Mouse (Mus musculus) limb, embryonic 10.5 days (tissue): ENCODE measurements around the gene Nectin2. TPM values are rescaled to one million over a fixed set of nuclear protein-coding genes. Genes with fewer than 3 reads are reported as not detected.
A peak's percentile ranks its signal among the peaks of the same experiment; 100 is the strongest.
"Not testable (repeated sequence)": the region's sequence is repeated elsewhere in the genome, so short reads cannot be mapped to it uniquely, and the experiment has no call there.

ENCODE experiments used
- DNase-seq: peaks from one replicate; pipeline ENCODE4 v3.0.0-alpha.2; 2017; ENCODE audit warnings: low spot score
- H3K27ac ChIP-seq: fragments of 300-500 bp; sonication (generic); 2 replicates; pipeline ENCODE4 v1.5.1; 2016; ENCODE audit warnings: mild to moderate bottlenecking
- H3K27me3 ChIP-seq: fragments of 300-500 bp; sonication (generic); 2 replicates; pipeline ENCODE4 v1.6.1; 2016; ENCODE audit warnings: low read depth, mild to moderate bottlenecking; ENCODE audit not compliant: poor library complexity, severe bottlenecking
- H3K36me3 ChIP-seq: fragments of 300-500 bp; sonication (generic); 2 replicates; pipeline ENCODE4 v1.6.1; 2016; ENCODE audit warnings: mild to moderate bottlenecking, moderate library complexity
- H3K4me1 ChIP-seq: fragments of 300-500 bp; sonication (generic); 2 replicates; pipeline ENCODE4 v1.6.1; 2016
- H3K4me3 ChIP-seq: fragments of 300-500 bp; sonication (generic); 2 replicates; pipeline ENCODE4 v1.5.1; 2016; ENCODE audit warnings: mild to moderate bottlenecking, moderate library complexity
- H3K9me3 ChIP-seq: fragments of 300-500 bp; sonication (generic); replicated peaks from 2 replicates; pipeline ENCODE4 v1.6.1; 2016; ENCODE audit warnings: mild to moderate bottlenecking
- WGBS: fragments of 180-500 bp; shearing (Covaris S2); methylation state at CpG from one replicate; pipeline ENCODE4 v1.1.7; 2016; 5-methylcytosine and 5-hydroxymethylcytosine counted together
- polyA plus RNA-seq: library from polyadenylated mRNA; unstranded; fragments of >200 nt; fragmentation: Nextera tagmentation; extraction: Ambion mirVana; gene quantifications from 2 replicates; pipeline ENCODE4 v1.2.1, GENCODE M21; 2016

The Nectin2 gene
- 78.1 and 87.9 TPM in 2 replicates for polyA plus RNA-seq

DNA sequence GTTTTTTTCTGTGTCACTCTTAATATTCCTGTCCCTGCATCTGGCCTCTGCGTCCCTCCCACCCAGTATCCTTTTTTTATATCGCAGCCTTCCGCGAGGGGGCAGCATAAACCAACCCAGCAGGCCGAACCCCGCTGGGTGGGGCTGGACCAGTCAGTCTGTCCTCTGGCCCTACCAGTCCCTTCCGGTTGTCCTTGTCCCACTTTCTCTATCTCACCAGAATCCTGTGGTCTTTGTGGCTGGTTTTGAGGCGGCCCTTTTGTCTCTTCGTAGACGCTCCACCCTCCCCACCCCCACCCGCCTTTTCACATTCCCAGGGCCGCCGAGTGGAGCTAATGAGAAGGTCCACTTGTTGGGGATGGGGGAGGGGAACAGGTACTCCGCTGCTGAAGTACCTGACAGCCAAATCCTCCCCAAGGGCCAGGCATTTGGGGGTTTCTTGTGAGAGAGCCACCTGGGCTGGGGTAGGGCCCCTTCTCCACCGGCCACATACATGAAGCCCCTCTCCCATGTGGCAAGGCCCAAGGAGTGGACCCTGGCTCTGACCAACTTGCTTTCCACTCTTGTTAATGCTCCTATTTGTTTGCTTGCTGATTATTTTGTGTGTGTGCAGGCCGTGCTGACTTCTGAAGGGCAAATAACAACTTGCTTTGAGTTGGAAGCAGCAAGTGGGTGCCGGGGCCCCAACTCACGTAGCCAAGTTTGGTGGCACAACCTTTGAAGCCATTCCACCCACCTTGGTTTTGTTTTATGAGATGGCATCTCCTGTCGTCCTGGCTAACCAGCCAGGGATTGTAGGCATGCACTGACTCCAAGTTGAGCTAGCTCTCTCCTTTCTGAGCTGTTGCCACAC, at the start of gene Nectin2:
Nectin2 (minus strand) TSS at position 267 of the 853 bp plus-strand sequence.
- no peaks in the 10 kb centered on the region for H3K27me3 ChIP-seq
- 18% methylated on average over 19 of the region's 19 CpGs for WGBS
- H3K4me3 ChIP-seq: peak within 1 kb of the TSS; percentile 84
- peaks cover 42% of the 10 kb centered on the region for H3K4me1 ChIP-seq
- H3K36me3 ChIP-seq: 0 out of 2 replicates have a peak, but pooled peaks cover 2% of the 10 kb centered on the region
- peak within 1 kb of the TSS; percentile 93 for H3K27ac ChIP-seq
- peak; percentile 91 for DNase-seq
- H3K9me3 ChIP-seq: no peaks in the 10 kb centered on the region

DNA sequence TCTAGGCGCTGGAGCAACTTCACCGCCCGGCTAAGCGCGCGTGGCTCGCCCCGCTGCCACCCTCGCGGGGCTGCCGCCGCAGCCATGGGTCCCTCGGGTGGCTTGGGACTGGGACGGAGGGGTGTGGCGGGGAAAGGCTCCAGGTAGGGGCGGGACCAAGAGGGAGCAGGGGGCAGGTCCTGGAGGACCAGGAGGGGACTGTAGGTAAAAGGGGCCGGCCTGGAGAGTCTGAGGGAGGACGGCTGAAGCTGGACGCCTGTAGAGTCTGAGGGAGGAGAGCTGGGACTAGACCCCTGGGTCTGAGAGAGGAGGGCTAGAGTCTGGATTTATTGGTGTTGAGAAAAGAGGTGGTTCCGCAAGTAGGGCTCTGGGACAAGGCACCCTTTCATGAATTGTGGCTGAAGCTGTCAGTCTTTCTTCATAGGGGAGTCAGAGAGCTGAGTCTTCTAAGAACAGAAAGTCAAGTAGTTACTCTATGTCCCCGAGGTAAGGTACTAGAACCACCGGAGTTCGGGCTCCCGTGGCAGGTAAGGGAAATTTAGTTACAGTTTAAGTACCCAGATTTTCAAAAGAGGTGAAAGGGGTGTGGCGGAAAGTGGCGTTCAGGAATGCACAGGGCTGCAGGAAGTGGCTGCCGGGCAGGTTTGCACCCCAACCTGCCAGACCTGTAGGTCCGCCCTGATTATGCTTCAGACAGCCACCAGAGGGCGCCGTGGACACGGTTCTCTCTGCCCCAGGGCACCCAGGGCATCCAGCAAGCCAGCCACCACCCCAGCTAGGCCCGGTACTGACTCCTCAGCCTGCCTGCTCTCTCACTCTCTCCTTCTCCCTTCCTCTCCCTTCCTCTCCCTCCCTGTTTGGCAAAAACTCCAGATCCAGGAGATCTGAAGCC, 46.7 kb upstream of the Nectin2 start, which contains the start of gene Cblc:
Cblc (minus strand) TSS at position 113 of the 892 bp plus-strand sequence.
- Histone ChIP-seq H3K4me3 (peak within 1 kb of the TSS; percentile 21), H3K27ac (no peak within 1 kb of the TSS), H3K27me3 (peaks cover 34% of the 10 kb centered on the region), H3K4me1 (0 out of 2 replicates have a peak, but pooled peaks cover 5% of the 10 kb centered on the region), H3K36me3 (no peaks in the 10 kb centered on the region), H3K9me3 (no peaks in the 10 kb centered on the region)
- WGBS: 3% methylated on average over 32 of the region's 32 CpGs
- DNase-seq: peak; percentile 88

DNA sequence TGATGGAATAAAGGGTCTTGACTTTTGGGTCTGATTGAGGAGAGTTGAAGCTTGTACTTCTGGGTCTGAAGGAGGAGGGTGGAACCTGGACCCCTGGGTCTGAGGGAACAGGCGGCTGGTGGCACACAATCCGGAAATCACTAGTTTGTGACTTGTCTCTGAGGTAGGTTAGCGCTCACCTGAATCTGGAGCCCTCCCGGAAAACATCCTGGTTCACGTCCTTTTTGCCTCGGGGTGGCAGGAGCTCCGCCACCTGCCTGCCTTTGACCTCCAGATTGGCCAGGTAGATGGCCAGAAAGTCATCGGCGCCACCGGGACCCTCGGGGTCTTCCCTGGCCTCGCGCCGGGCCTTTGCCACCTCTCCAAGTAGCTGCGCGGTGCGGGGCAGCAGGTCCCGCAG, 46.0 kb upstream of the Nectin2 start:
- Histone ChIP-seq H3K36me3 (no peaks in the 10 kb centered on the region), H3K4me3 (peak overlapping the region; percentile 21), H3K9me3 (no peaks in the 10 kb centered on the region), H3K27ac (no peak overlapping the region), H3K4me1 (0 out of 2 replicates have a peak, but pooled peaks cover 5% of the 10 kb centered on the region), H3K27me3 (peaks cover 34% of the 10 kb centered on the region)
- DNase-seq: no peak
- 10% methylated on average over 18 of the region's 18 CpGs for WGBS

DNA sequence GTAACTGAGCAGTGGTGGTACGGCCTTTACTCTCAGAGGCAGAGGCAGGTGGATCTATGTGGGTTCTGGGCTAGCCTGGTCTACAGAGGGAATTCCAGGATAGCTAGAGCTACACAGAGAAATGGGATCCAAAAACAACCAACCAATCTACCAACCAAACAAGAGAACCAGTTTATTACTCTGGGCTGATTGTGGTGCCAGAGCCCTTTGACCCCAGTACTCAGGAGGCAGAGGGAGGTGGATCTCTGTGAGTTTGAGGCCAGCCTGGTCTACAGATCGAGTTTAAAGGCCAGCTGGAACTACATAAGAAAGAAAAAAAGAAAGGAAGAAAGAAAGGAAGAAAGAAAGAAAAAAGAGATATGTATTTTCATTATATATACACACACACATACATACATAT, 45.0 kb upstream of the Nectin2 start:
- DNase-seq: no peak
- Histone ChIP-seq H3K9me3 (no peaks in the 10 kb centered on the region), H3K36me3 (no peaks in the 10 kb centered on the region), H3K4me3 (no peak overlapping the region), H3K4me1 (0 out of 2 replicates have a peak, but pooled peaks cover 5% of the 10 kb centered on the region), H3K27me3 (peaks cover 42% of the 10 kb centered on the region), H3K27ac (no peak overlapping the region)
- 61% methylated on average over 2 of the region's 2 CpGs for WGBS

DNA sequence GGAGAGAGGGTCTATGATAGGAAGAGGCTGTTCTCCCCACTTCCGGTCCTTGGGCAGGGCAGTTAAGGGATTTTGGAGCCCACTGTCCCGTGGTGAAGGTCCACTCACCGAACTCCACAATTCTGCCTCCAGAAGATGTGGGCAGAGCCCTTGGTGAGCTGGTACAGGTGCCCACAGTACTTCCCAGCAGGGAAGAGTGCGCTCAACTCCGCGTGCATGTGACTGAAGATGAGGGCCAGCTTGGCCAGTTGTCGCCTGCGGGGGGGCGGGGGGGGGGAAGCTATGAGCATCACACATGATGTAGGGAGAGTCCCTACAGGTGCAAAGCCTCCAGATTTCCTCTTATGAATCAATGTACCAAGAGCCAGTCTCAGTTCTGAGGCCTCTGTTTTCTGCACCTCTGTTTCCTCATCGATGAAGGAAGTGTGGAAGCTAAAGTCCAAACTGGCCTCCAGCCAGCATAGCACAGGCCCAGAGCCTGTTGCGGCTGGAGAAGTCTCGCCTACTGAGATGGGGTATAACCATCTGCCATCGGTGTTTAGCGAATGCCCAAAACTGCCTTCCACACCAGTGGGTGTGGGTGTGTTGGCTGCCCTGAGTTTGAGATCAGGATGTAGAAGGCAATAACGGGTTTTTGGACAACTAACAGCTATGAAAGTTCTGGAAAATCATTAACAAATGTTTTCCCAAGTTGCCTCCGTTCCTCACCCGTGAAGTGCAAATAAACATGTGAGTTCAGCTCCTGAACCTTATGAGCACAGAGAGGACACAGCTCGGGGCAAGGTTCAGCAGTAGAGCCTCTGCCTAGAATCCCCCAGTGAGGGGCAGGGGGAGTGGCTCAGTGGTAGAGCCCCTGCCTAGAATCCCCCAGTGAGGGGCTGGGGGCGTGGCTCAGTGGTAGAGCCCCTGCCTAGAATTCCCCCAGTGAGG, 42.7 kb upstream of the Nectin2 start:
- Histone ChIP-seq H3K9me3 (no peaks in the 10 kb centered on the region), H3K27me3 (peaks cover 43% of the 10 kb centered on the region), H3K4me3 (no peak overlapping the region), H3K4me1 (peaks cover 9% of the 10 kb centered on the region), H3K27ac (no peak overlapping the region), H3K36me3 (no peaks in the 10 kb centered on the region)
- DNase-seq: no peak
- 90% methylated on average over 19 of the region's 19 CpGs for WGBS

DNA sequence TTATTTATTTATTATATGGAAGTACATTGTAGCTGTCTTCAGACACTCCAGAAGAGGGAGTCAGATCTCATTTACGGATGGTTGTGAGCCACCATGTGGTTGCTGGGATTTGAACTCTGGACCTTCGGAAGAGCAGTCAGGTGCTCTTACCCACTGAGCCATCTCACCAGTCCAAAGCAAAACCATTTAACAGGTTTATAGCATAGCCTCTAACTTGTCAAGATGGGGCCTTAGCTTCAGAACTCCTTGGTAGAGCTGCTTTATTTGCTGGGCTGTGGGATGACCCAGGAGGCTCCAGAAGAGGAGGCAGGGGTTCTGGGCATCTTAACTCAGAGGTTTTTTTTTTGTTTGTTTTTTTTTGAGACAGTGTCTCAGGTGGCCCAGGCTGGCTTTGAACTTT, 41.2 kb upstream of the Nectin2 start:
- not testable (repeated sequence) for H3K36me3 ChIP-seq, H3K27ac ChIP-seq, H3K4me3 ChIP-seq, H3K9me3 ChIP-seq, H3K4me1 ChIP-seq, DNase-seq
- H3K27me3 ChIP-seq: peaks cover 31% of the 10 kb centered on the region
- 95% methylated on average over 2 of the region's 2 CpGs for WGBS

DNA sequence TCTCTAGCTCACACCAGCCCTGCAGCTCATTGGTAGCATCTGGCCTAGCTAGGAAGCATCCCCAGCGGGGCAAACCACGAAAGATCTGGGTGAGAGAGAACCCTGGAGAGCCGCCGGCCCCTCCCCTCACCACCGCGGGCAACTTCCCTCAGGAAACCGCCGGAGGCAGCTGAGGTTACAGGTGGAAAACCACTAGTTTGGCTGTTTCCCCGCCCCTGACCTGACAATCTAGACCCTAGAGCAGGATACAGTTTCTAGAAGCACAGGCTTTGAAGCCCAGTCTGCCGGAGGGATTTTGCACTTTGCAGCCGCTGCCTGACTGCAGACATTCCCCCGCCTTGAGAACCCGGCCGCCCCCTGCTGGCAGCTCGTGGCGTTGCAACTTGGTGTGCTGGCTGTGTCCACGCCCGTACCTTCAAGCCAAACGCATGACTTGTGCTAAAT, 39.6 kb upstream of the Nectin2 start:
- DNase-seq: peak; percentile 97
- H3K4me1 ChIP-seq: peaks cover 9% of the 10 kb centered on the region
- H3K4me3 ChIP-seq: peak overlapping the region; percentile 45
- peaks cover 16% of the 10 kb centered on the region for H3K27me3 ChIP-seq
- no peaks in the 10 kb centered on the region for H3K9me3 ChIP-seq
- H3K36me3 ChIP-seq: no peaks in the 10 kb centered on the region
- 1% methylated on average over 19 of the region's 19 CpGs for WGBS
- peak overlapping the region; percentile 26; the same call in 1 of the 2 replicates for H3K27ac ChIP-seq

DNA sequence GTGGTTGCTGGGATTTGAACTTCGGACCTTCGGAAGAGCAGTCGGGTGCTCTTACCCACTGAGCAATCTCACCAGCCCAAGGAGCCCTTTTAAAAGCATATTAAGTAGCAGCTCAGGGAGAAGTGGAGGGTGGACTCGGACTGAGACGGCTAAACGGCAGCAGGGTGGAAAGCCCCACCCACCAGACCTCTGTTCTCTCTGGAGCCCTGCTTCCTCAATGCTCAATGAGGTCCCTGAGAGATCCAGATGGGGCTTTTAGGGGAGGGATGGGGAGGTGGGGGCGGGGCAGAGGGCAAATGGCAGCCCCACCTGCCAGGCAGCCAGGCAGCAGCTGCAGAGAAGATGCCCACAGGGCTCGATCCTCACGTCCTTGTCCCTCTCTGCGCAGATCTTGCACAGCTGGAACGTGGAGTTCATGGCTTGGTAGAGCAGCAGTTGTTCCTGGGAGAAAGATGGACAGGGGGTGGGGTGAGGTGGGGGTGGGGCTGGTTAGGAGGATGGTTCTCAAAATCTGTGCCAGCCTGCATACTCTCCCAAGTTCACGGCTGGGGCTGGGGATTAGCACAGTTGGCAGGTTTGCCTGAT, 35.7 kb upstream of the Nectin2 start:
- no peak for DNase-seq
- no peak overlapping the region for H3K4me3 ChIP-seq
- H3K27ac ChIP-seq: no peak overlapping the region
- H3K36me3 ChIP-seq: no peaks in the 10 kb centered on the region
- 41% methylated on average over 12 of the region's 12 CpGs for WGBS
- peaks cover 7% of the 10 kb centered on the region for H3K27me3 ChIP-seq
- peaks cover 9% of the 10 kb centered on the region for H3K4me1 ChIP-seq
- H3K9me3 ChIP-seq: peaks cover 2% of the 10 kb centered on the region; the same call in 1 of the 2 replicates

DNA sequence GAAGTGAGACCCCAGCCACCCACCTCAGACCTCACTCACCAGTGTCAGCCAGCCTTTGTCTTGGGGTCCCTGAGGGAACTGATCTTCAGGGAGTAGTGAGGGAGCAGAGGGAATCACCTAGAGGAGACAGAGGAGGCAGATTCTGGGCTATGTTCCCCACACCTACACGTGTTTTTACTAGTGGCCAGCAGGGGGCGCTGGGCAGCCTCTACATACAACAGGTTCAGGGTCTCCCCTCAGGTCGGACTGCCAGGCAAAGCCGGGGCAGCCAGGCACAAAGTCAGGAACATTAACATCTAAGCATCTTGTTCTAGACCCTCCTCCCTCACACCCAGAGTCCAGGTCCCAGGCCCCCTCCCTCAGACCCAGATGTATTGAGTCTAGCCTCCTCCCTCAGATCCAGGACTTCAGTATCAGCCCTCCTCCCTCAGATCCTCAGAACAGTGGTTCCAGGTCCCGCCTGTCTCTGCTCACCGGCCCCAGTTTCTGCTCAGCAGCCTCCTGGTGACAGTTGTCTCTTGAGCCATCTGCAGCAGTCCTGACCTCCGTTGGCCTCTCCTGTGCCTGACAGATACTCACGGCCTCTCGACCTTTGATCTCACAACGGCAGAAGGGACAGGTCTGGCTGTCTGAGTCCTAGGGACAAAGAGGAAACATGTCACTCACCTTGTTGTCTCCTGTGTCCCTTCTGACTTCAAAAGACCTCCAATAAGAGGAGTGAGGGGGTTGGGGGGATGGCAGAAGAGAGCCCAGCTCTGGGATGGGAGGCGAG, 34.7 kb upstream of the Nectin2 start:
- no peak for DNase-seq
- peaks cover 8% of the 10 kb centered on the region for H3K4me1 ChIP-seq
- peaks cover 2% of the 10 kb centered on the region; the same call in 1 of the 2 replicates for H3K9me3 ChIP-seq
- no peaks in the 10 kb centered on the region for H3K36me3 ChIP-seq
- no peak overlapping the region for H3K4me3 ChIP-seq
- H3K27me3 ChIP-seq: no peaks in the 10 kb centered on the region; the same call in 1 of the 2 replicates
- H3K27ac ChIP-seq: no peak overlapping the region
- WGBS: 28% methylated on average over 11 of the region's 11 CpGs

DNA sequence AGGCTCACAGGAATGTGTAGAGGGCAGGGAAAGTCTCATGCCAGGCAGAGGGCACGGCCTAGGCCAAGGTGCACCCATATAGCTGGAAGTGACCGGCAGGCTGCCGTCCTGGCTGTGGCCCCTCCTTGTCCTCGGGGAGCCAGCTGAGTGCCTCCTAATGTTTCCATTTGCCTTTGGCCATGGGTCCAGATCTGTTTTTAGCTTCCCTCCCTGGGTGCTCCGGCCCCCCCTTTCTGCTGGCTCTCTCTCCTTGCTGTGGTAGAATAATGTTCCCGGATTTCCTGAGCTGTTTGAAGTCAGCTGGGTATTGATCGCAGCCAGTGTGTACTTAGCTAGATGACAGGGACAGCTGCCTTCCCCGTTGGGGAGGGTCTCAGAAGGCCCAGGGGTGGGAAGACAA, 33.3 kb upstream of the Nectin2 start:
- peaks cover 2% of the 10 kb centered on the region; the same call in 1 of the 2 replicates for H3K9me3 ChIP-seq
- peaks cover 5% of the 10 kb centered on the region for H3K4me1 ChIP-seq
- no peaks in the 10 kb centered on the region for H3K27me3 ChIP-seq
- DNase-seq: no peak
- no peak overlapping the region for H3K27ac ChIP-seq
- no peak overlapping the region for H3K4me3 ChIP-seq
- H3K36me3 ChIP-seq: no peaks in the 10 kb centered on the region
- 79% methylated on average over 8 of the region's 8 CpGs for WGBS

DNA sequence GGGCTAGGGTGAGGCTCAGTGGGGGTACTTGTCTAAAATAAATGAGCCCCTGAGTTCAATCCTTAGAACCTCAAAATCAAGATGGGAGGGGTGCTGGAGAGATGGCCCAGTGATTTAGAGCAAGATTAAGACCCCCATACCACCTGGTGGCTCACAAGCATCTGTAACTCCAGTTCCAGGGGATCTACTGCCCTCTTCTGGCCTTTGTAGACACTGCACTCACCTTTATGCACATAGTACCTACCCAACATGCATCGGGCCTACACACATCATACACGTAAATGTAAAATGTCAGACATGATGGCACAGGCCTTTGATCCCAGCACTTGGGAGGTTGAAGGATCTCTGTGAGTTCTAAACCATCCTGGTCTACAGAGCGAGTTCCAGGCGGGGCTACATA, 32.4 kb upstream of the Nectin2 start:
- H3K36me3 ChIP-seq: no peaks in the 10 kb centered on the region
- H3K4me3 ChIP-seq: no peak overlapping the region
- H3K4me1 ChIP-seq: peaks cover 5% of the 10 kb centered on the region
- 89% methylated on average over 4 of the region's 4 CpGs for WGBS
- H3K27me3 ChIP-seq: no peaks in the 10 kb centered on the region
- DNase-seq: no peak
- no peak overlapping the region for H3K27ac ChIP-seq
- peaks cover 2% of the 10 kb centered on the region; the same call in 1 of the 2 replicates for H3K9me3 ChIP-seq
